Mouse (Mus musculus) heart, adult 10 weeks (tissue): ENCODE data around the gene Aldh3b3. TPM values are rescaled to one million over a fixed set of nuclear protein-coding genes. Genes with fewer than 3 reads are reported as not detected.

ENCODE experiments used
- polyA plus RNA-seq: library from polyadenylated mRNA; stranded (reverse); fragments of 350-450 nt; fragmentation: Illumina TruSeq; extraction: RNeasy Lipid Tissue Mini Kit (QIAGEN cat#74804); gene quantifications from one replicate; pipeline ENCODE4 v1.2.3, GENCODE M21; 2014; ENCODE audit warnings: low read depth, low replicate concordance

The Aldh3b3 gene
- polyA plus RNA-seq, result 2.3 TPM

GRCm38 (mm10) chr19:3958470-3958869 is at the start of gene Aldh3b3:
Gene Aldh3b3, plus strand, starts transcription at chr19:3958645.

GRCm38 (mm10) chr19:3912337-3913204 is 45.9 kb upstream of the Aldh3b3 start, which contains the start of gene Ndufs8:
Gene Ndufs8, minus strand, starts transcription at chr19:3912774.

GRCm38 (mm10) chr19:3929211-3929941 is 29.1 kb upstream of the Aldh3b3 start, which contains the start of gene Aldh3b1:
Gene Aldh3b1, minus strand, starts transcription at chr19:3929808.

GRCm38 (mm10) chr19:3935032-3935895 is 23.2 kb upstream of the Aldh3b3 start, which contains the start of gene Unc93b1:
Gene Unc93b1, plus strand, starts transcription at chr19:3935186.

GRCm38 (mm10) chr19:3972229-3972628 is 13.8 kb downstream of the Aldh3b3 start, which contains the start of gene Aldh3b2:
Gene Aldh3b2, plus strand, starts transcription at chr19:3972328.

GRCm38 (mm10) chr19:3986334-3986733 is 27.9 kb downstream of the Aldh3b3 start, which contains the start of gene Acy3:
Gene Acy3, plus strand, starts transcription at chr19:3986570.

GRCm38 (mm10) chr19:3992416-3992815 is 34.0 kb downstream of the Aldh3b3 start, which contains the start of gene Tbx10:
Gene Tbx10, plus strand, starts transcription at chr19:3992752.

GRCm38 (mm10) chr19:4000119-4000900 is 41.9 kb downstream of the Aldh3b3 start, which contains the start of the genes Nudt8 and Gm49405:
Gene Nudt8, plus strand, starts transcription at chr19:4000580.
Gene Gm49405, plus strand, starts transcription at chr19:4000626.

GRCm38 (mm10) chr19:4003112-4003511 is 44.7 kb downstream of the Aldh3b3 start, which contains the start of gene Doc2g:
Gene Doc2g, plus strand, starts transcription at chr19:4003313.

GRCm38 (mm10) chr19:4012432-4013022 is 54.1 kb downstream of the Aldh3b3 start, which contains the start of gene Ndufv1:
Gene Ndufv1, minus strand, starts transcription at chr19:4012806.

Other genes starting within 250 kb of the Aldh3b3 start
- 22.8 TPM for gene Kmt5b, start 191.2 kb upstream of the Aldh3b3 start, polyA plus RNA-seq
- 10.1 TPM for gene Chka, start 106.9 kb upstream of the Aldh3b3 start, polyA plus RNA-seq
- gene Tcirg1, start 51.5 kb upstream of the Aldh3b3 start, polyA plus RNA-seq, result 21.1 TPM
- 561 TPM for gene Ndufs8, start 45.9 kb upstream of the Aldh3b3 start, polyA plus RNA-seq
- gene Aldh3b1, start 28.8 kb upstream of the Aldh3b3 start, polyA plus RNA-seq, result 2.2 TPM
- 19.0 TPM for gene Unc93b1, start 23.5 kb upstream of the Aldh3b3 start, polyA plus RNA-seq
- 0.37 TPM for gene Aldh3b2, start 13.7 kb downstream of the Aldh3b3 start, polyA plus RNA-seq
- gene Acy3, start 27.9 kb downstream of the Aldh3b3 start, polyA plus RNA-seq, result 51.1 TPM
- gene Tbx10, start 34.1 kb downstream of the Aldh3b3 start, polyA plus RNA-seq, result not detected
- 167 TPM for gene Nudt8, start 41.9 kb downstream of the Aldh3b3 start, polyA plus RNA-seq
- gene Gm49405, start 42.0 kb downstream of the Aldh3b3 start, polyA plus RNA-seq, result 9.5 TPM
- 265 TPM for gene Doc2g, start 44.7 kb downstream of the Aldh3b3 start, polyA plus RNA-seq
- 979 TPM for gene Ndufv1, start 54.2 kb downstream of the Aldh3b3 start, polyA plus RNA-seq
- 343 TPM for gene Gstp1, start 79.3 kb downstream of the Aldh3b3 start, polyA plus RNA-seq
- 33.1 TPM for gene Gstp2, start 87.4 kb downstream of the Aldh3b3 start, polyA plus RNA-seq
- gene Gstp3, start 100.9 kb downstream of the Aldh3b3 start, polyA plus RNA-seq, result not detected
- not detected for gene Cabp2, start 122.9 kb downstream of the Aldh3b3 start, polyA plus RNA-seq
- gene Cdk2ap2, start 138.5 kb downstream of the Aldh3b3 start, polyA plus RNA-seq, result 40.5 TPM
- gene Pitpnm1, start 141.4 kb downstream of the Aldh3b3 start, polyA plus RNA-seq, result 21.9 TPM
- gene Aip, start 167.2 kb downstream of the Aldh3b3 start, polyA plus RNA-seq, result 71.4 TPM
- not detected for gene Gpr152, start 181.1 kb downstream of the Aldh3b3 start, polyA plus RNA-seq
- not detected for gene Cabp4, start 185.4 kb downstream of the Aldh3b3 start, polyA plus RNA-seq
- gene Coro1b, start 190.0 kb downstream of the Aldh3b3 start, polyA plus RNA-seq, result 54.9 TPM
- gene Ptprcap, start 195.0 kb downstream of the Aldh3b3 start, polyA plus RNA-seq, result 1.1 TPM
- 26.9 TPM for gene Rps6kb2, start 204.7 kb downstream of the Aldh3b3 start, polyA plus RNA-seq
- gene Carns1, start 216.8 kb downstream of the Aldh3b3 start, polyA plus RNA-seq, result 49.6 TPM
- gene Tbc1d10c, start 232.6 kb downstream of the Aldh3b3 start, polyA plus RNA-seq, result 22.6 TPM
- 318 TPM for gene Ppp1ca, start 233.4 kb downstream of the Aldh3b3 start, polyA plus RNA-seq
- gene Rad9a, start 243.0 kb downstream of the Aldh3b3 start, polyA plus RNA-seq, result 6.4 TPM